Mouse (Mus musculus): ENCODE measurements around the gene Dnaaf1. TPM values are rescaled to one million over a fixed set of nuclear protein-coding genes. Genes with fewer than 3 reads are reported as not detected.

The Dnaaf1 gene
- polyA plus RNA-seq, 1 experiment from 2014 or later = 0.26 TPM

DNA sequence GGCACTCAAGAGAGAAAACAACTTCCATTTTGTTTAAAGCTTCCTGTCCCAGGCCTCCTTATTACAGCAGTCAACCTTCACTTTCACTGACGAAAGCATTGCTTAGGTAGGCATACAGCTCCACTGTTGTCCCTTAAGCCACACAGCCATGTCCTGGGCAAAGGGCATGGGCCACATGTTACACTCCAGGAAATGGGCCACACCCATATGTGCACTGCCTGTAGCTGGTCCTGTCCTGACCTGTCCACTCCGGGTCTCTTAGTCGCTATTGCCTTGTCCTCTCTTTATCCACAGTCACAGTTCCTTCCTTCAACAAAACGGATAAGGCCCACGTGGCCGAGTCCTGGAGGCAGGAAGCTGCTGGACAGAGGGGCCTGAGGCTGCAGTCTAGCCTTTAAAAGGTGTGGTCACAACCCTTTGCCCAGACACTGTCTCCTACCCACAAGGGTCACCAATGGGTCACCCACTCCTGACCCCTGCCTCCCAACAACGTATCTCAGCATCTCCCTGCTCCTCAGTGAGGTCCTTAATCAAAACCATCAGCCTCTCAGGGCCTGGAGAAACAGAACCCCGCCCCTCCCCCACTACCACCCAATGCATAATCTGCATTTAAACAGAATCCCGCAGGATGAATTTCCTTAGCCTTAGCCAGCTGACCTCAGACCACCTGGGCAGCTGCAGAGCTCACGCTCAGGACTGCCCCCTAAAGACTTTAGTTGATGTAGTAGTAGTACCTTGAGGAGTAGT is 52.8 kb downstream of the Dnaaf1 start:
- H3K27ac ChIP-seq = no peak overlapping the region
- 50% methylated on average over 10 of the region's 10 CpGs for WGBS
- ATAC-seq (ENCODE audit: low FRiP score) = no peak

DNA sequence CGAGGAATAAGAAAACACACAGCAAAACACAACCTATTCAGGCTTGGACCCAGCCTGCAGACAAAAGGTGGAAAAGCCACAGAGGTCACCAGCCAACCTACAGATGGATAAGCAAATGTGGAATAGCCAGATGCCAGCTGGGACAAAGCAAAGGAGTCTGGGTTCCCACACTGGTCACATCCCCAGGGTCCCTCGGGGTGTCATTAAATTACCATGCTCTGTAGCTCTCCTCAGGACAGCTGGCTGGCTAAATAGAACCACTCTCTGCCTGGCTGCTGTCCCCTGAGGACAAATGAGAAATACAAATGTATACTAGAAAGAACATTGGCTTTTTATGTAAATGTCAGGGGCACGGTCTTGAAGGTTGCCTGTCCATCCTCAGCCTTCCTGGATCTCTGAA is 55.8 kb downstream of the Dnaaf1 start:
- Histone ChIP-seq H3K36me3 (replicated peaks) (no peaks in the 10 kb centered on the region), H3K9ac (no peak overlapping the region), H3K9me3 (no peaks in the 10 kb centered on the region), H3K4me2 (no peak overlapping the region), H3K4me3 (replicated peaks) (no peak overlapping the region), H3K4me1 (peaks cover 28% of the 10 kb centered on the region; the same call in 1 of the 2 replicates), H3K27me3 (peaks cover 25% of the 10 kb centered on the region), H3K27ac (no peak overlapping the region)
- no peak for ATAC-seq (ENCODE audit: low FRiP score)
- 53% methylated on average over 3 of the region's 3 CpGs for WGBS

More for the DNA sequence above, 52.8 kb downstream of the Dnaaf1 start:
- Histone ChIP-seq H3K4me1 (peaks cover 13% of the 10 kb centered on the region; the same call in 1 of the 2 replicates), H3K36me3 (replicated peaks) (no peaks in the 10 kb centered on the region), H3K4me2 (no peak overlapping the region), H3K9me3 (no peaks in the 10 kb centered on the region), H3K9ac (no peak overlapping the region), H3K27me3 (peaks cover 1% of the 10 kb centered on the region), H3K4me3 (replicated peaks) (no peak overlapping the region)

DNA sequence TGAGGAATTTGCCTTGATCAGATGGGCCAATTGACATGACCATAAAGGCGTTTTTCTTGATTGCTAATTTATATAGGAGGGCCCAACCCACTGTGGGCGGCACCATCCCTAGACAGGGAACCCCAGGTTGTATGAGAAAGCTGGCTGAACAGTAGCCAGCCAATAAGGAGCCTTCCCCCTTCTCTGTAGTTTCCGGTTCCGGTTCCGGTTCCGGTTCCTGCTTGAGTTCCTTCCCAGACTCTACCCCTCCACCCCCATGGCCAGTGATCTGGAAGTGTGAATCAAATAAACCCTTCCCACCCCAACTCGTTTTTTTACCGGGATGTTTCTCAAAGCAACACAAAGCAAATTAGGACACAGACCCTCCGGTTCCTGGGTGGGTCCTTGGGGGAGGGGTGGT is 57.2 kb downstream of the Dnaaf1 start:
- Histone ChIP-seq H3K4me2 (no peak overlapping the region), H3K27ac (no peak overlapping the region), H3K36me3 (replicated peaks) (no peaks in the 10 kb centered on the region), H3K27me3 (peaks cover 35% of the 10 kb centered on the region), H3K4me3 (replicated peaks) (no peak overlapping the region), H3K9me3 (no peaks in the 10 kb centered on the region), H3K4me1 (peaks cover 37% of the 10 kb centered on the region; the same call in 1 of the 2 replicates), H3K9ac (no peak overlapping the region)
- 88% methylated on average over 9 of the region's 9 CpGs for WGBS
- no peak for ATAC-seq (ENCODE audit: low FRiP score)

DNA sequence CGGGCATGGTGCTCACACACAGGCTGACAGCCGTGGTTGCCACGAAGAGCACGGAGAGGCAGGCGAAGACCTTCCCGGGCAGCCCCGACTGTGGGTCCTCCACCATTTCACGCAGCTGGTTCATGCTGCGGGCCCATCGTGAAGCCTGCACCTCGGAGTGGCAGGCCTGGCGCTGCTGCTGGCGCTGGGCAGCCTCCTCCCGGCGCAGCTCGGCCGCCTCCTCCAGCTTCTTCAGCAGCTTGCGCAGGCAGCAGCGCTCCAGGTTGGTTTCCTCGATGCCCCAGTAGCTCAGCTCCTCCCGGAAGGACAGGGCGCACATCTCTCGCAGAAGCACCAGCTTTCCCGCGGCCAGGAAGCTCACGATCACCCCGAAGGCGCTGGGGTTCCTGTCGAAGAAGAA is 57.9 kb downstream of the Dnaaf1 start:
- no peak for ATAC-seq (ENCODE audit: low FRiP score)
- 51% methylated on average over 29 of the region's 29 CpGs for WGBS
- Histone ChIP-seq H3K9me3 (no peaks in the 10 kb centered on the region), H3K36me3 (replicated peaks) (no peaks in the 10 kb centered on the region), H3K9ac (no peak overlapping the region), H3K4me3 (replicated peaks) (no peak overlapping the region), H3K27me3 (peaks cover 37% of the 10 kb centered on the region), H3K27ac (no peak overlapping the region), H3K4me1 (peaks cover 33% of the 10 kb centered on the region; the same call in 1 of the 2 replicates), H3K4me2 (no peak overlapping the region)

DNA sequence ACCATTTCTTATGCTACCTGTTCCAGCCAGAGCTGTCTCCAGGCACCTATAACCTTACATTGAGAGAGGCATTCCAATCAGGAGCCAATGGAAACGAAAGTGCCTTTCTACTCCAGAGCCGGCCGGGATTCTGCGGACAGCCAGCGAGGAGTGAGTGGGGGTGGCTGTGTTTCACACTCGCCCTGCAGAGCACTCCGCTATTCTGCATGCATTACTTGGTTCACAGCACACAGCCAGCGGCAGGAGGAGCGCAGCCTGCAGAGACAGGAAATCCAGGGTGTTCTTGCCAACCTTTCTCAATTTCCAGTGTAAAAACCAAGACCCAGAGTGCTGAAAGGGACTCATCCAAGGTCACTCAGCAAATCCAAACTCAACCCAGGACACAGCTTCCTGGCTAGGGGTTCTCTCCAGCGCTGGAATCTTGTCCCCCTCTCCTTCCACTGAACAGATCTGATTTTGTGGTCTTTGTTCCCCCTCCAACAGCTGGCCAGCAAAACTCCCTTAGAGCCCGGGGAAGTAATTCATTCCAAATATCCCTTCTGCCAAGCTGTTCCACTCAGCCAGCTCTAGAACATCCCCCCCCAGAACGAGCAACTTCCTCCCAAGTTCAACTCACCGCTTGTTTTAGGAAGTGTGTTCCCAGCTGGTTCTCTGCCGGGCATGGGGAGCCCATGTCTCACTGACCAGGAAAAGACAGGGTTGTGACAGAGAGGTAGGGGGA is 59.7 kb downstream of the Dnaaf1 start:
- H3K9me3 ChIP-seq = no peaks in the 10 kb centered on the region
- peaks cover 30% of the 10 kb centered on the region; the same call in 1 of the 2 replicates for H3K4me1 ChIP-seq
- H3K27me3 ChIP-seq = peaks cover 37% of the 10 kb centered on the region
- ATAC-seq (ENCODE audit: low FRiP score) = no peak
- no peak overlapping the region for H3K4me2 ChIP-seq
- no peak overlapping the region for H3K27ac ChIP-seq
- H3K9ac ChIP-seq = no peak overlapping the region
- no peak overlapping the region for H3K4me3 ChIP-seq (replicated peaks)
- WGBS = 16% methylated on average over 14 of the region's 14 CpGs
- no peaks in the 10 kb centered on the region for H3K36me3 ChIP-seq (replicated peaks)

DNA sequence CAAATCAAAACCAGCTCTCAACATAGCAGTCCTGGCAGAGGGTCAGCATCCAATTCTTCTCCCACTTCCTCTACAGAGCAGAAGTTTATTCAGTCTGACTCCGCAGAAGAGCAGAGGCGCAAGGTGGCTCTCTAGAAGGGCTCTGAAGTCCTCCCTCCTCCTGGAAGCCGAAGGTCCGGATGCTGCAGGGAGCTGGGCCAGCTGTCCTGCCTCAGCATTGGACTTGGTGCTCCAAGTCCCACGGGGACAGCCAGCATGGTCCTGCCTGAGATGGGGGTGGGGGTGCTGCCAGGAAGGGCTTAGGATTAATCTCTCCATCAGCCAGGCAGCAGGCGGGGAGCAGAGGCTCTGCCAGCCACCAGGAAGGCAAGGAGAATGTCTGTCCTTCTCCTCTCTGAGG is 60.3 kb downstream of the Dnaaf1 start, which contains the start of gene Kcng4:
TSS of gene Kcng4 (minus strand) at position 303 of the 400 bp plus-strand sequence.
- no peak within 1 kb of the TSS for H3K4me3 ChIP-seq (replicated peaks)

DNA sequence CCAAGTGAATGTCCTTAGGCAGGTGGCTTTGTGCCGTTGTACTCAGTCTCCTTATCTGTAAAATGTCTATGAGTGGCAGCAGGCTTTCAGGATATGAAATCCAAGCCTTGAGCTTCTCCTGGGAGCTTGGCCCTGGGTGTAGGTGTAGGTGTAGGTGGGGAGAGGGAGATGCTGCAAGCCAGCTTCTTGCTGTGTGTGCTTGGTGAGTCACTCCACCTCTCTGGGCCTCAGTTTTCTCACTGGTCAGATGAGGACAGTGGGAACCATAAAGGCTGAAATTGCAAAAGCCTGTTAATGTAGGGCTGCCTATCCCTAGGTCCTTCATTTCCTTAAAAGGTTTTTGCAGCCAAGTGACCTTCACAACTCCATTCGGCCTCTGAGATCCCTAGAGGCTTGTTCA is 60.9 kb downstream of the Dnaaf1 start:
- WGBS = 66% methylated on average over 2 of the region's 2 CpGs
- H3K9ac ChIP-seq = no peak overlapping the region
- H3K27me3 ChIP-seq = peaks cover 37% of the 10 kb centered on the region
- no peaks in the 10 kb centered on the region for H3K9me3 ChIP-seq
- no peak overlapping the region for H3K4me3 ChIP-seq (replicated peaks)
- no peaks in the 10 kb centered on the region for H3K36me3 ChIP-seq (replicated peaks)
- no peak overlapping the region for H3K27ac ChIP-seq
- no peak for ATAC-seq (ENCODE audit: low FRiP score)
- H3K4me1 ChIP-seq = peaks cover 26% of the 10 kb centered on the region; the same call in 1 of the 2 replicates
- no peak overlapping the region for H3K4me2 ChIP-seq

More for the DNA sequence above, 60.3 kb downstream of the Dnaaf1 start, which contains the start of gene Kcng4:
- Histone ChIP-seq H3K36me3 (replicated peaks) (no peaks in the 10 kb centered on the region), H3K27ac (no peak within 1 kb of the TSS), H3K9me3 (no peaks in the 10 kb centered on the region), H3K9ac (no peak within 1 kb of the TSS), H3K27me3 (peaks cover 37% of the 10 kb centered on the region), H3K4me2 (no peak within 1 kb of the TSS), H3K4me1 (peaks cover 30% of the 10 kb centered on the region; the same call in 1 of the 2 replicates)
- no peak for ATAC-seq (ENCODE audit: low FRiP score)
- 49% methylated on average over 6 of the region's 6 CpGs for WGBS

DNA sequence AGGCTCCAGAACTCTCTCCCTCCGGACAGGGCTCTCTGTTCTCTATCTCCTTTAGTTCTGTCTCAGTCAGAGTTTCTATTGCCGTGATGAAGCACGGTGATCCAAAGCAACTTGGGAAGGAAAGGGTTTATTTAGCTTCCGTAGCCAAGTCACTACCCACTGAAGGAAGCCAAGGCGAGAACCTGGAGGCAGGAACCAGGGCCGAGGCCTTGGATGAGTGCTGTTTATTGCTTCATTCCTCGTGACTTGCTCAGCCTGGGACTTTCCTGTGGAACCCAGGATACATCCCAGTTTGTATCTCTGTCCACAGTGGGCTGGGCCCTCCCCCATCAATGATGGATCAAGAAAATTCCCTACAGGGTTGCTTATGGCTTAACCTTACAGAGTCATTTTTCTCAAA is 61.7 kb downstream of the Dnaaf1 start:
- 63% methylated on average over 7 of the region's 7 CpGs for WGBS
- Histone ChIP-seq H3K9ac (no peak overlapping the region), H3K4me2 (no peak overlapping the region), H3K4me3 (replicated peaks) (no peak overlapping the region), H3K4me1 (peaks cover 23% of the 10 kb centered on the region; the same call in 1 of the 2 replicates), H3K27me3 (peaks cover 37% of the 10 kb centered on the region), H3K36me3 (replicated peaks) (no peaks in the 10 kb centered on the region), H3K27ac (no peak overlapping the region), H3K9me3 (no peaks in the 10 kb centered on the region)
- no peak for ATAC-seq (ENCODE audit: low FRiP score)

DNA sequence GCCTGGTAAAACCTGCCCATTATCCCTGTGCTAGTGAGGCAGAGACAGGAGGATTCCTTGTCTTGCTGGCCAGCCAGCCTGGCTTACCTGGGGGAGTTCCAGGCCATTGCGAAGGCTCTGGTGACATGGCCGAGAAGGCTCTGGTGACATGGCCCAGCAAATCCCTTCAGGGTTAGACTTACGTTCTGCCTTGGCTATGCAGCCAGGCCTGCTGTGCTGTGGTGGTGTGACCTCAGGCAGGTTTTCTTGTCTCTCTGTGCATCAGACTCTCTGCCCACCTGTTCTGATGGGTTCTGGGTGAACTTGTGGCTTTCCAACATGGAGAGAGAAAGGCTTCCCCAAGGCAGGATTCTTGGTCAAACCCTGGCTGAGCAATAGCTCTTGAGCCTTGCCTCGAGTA is 62.3 kb downstream of the Dnaaf1 start:
- Histone ChIP-seq H3K36me3 (replicated peaks) (no peaks in the 10 kb centered on the region), H3K9ac (no peak overlapping the region), H3K27ac (no peak overlapping the region), H3K4me1 (peaks cover 23% of the 10 kb centered on the region; the same call in 1 of the 2 replicates), H3K9me3 (no peaks in the 10 kb centered on the region), H3K27me3 (peaks cover 37% of the 10 kb centered on the region), H3K4me2 (no peak overlapping the region), H3K4me3 (replicated peaks) (no peak overlapping the region)
- WGBS = 91% methylated on average over 4 of the region's 4 CpGs
- ATAC-seq (ENCODE audit: low FRiP score) = no peak

DNA sequence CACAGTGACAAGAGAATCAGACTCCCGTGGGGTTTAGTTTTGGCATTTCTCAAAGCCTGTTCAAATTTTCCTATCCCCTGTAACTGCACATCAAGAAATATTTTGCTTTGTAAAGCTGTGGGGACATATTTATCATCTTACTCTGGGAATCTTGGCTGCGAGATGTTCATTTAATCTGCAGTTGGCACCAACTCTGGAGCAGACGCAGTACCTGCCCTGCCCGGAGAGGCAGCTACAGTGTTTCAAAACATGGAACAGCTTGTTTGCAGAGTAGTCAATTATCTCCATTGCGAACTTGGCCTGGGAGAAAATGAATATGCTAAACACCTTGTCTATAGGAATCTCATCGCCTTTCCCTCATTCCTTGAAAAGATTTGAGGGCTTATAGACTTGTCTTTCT is 63.2 kb downstream of the Dnaaf1 start:
- Histone ChIP-seq H3K9me3 (no peaks in the 10 kb centered on the region), H3K27me3 (peaks cover 31% of the 10 kb centered on the region), H3K36me3 (replicated peaks) (no peaks in the 10 kb centered on the region), H3K27ac (no peak overlapping the region), H3K4me1 (peaks cover 23% of the 10 kb centered on the region; the same call in 1 of the 2 replicates), H3K4me3 (replicated peaks) (no peak overlapping the region), H3K4me2 (no peak overlapping the region), H3K9ac (no peak overlapping the region)
- WGBS = 77% methylated on average over 6 of the region's 6 CpGs
- no peak for ATAC-seq (ENCODE audit: low FRiP score)

DNA sequence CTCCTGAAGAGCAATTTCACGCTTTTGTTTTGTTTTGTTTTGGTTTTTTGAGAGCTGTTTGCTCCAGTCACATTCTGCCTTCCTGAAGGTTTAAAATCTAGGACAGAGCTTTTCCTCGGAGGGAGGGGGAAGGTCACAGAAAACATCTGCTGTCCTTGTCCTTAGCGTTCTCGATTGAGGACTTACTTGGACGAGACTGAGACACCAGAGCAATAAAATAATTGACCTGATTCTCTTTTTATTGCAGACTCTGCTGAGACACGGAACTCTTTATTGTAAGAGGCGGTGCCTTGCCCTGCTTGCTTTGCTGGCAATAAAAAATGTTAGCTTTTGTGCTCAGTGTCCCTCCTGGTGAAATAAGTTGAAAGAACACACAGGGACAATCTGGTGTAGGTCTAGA is 64.8 kb downstream of the Dnaaf1 start:
- Histone ChIP-seq H3K4me3 (replicated peaks) (no peak overlapping the region), H3K4me1 (peaks cover 19% of the 10 kb centered on the region; the same call in 1 of the 2 replicates), H3K9me3 (no peaks in the 10 kb centered on the region), H3K27ac (no peak overlapping the region), H3K4me2 (no peak overlapping the region), H3K36me3 (replicated peaks) (no peaks in the 10 kb centered on the region), H3K27me3 (peaks cover 17% of the 10 kb centered on the region), H3K9ac (no peak overlapping the region)
- 78% methylated on average over 7 of the region's 7 CpGs for WGBS
- ATAC-seq (ENCODE audit: low FRiP score) = no peak

DNA sequence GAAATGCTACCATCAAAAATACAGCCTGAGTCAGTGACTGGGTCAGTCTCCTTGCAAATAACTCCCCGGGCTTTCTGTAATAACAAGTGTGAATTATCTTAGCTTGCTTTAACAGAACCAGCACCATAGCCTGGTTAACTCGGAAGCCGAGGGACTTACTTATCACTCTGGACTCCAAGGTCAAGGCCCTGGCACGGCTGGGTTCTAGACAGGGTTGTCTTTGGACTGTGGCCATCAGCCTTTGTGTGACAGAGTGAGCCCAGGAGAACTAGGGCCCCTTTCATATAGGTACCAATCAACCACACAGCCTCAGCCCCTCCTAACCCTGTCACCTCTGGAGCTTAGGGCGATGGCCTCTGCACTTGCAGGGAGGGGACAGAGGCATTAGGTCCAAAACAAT is 66.0 kb downstream of the Dnaaf1 start:
- H3K27me3 ChIP-seq = peaks cover 9% of the 10 kb centered on the region; the same call in 1 of the 2 replicates

More for the DNA sequence above, 66.0 kb downstream of the Dnaaf1 start:
- H3K27ac ChIP-seq = no peak overlapping the region
- H3K36me3 ChIP-seq (replicated peaks) = no peaks in the 10 kb centered on the region
- no peak for ATAC-seq (ENCODE audit: low FRiP score)
- peaks cover 12% of the 10 kb centered on the region; the same call in 1 of the 2 replicates for H3K4me1 ChIP-seq
- no peak overlapping the region for H3K9ac ChIP-seq
- no peak overlapping the region for H3K4me3 ChIP-seq (replicated peaks)
- no peaks in the 10 kb centered on the region for H3K9me3 ChIP-seq
- H3K4me2 ChIP-seq = no peak overlapping the region
- 87% methylated on average over 5 of the region's 5 CpGs for WGBS
